13 mouse cellular contexts compared by ENCODE assay signal in the genomic region with DNA sequence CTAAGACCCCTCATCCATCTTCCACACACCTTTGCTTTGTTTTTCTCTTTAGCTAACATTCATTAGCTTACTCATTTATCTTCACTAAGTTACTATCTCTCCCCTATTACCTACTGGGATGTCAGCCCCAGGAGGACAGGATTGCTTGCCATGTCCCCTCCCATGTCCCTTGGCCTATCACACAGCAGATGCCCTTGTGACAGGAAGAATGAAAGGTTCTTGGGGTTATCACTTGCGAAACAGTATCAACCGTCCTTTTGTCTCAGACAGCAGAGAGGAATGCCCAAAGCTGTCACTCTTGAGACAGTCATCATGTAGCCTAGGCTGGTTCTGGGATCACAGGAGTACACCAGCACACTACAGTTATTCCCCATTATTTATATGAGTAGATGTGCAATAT. TPM values are rescaled to one million over a fixed set of nuclear protein-coding genes. Genes with fewer than 3 reads are reported as not detected.
A peak's percentile ranks its signal among the peaks of the same experiment; 100 is the strongest.
DNase-seq lines count a peak whose midpoint lies in the region; ATAC-seq and TF ChIP-seq lines count a peak whose summit lies in the region.
"Had no signal": no experiment of that assay in that cellular context is flagged by ENCODE, and none has a peak within 500 bp of the region (broad histone marks: within the 10 kb centered on the region; RNA-seq: fewer than 3 reads in every experiment).

No protein-coding gene starts in this region.

- TF ChIP-seq CTCF in layer of hippocampus, adult 2 months (conservative IDR thresholded peaks at IDR 0.05): no peak
- TF ChIP-seq CTCF in intestine, postnatal 0 days (IDR thresholded peaks at IDR 0.05; ENCODE audit: low read depth): no peak

- no peak overlapping the region for H3K4me2 ChIP-seq in embryonic facial prominence, embryonic 15.5 days (replicated peaks)
- H3K4me2 ChIP-seq in limb, embryonic 12.5 days: no peak overlapping the region
- H3K4me2 ChIP-seq in intestine, postnatal 0 days (replicated peaks; ENCODE audit: low read depth): no peak overlapping the region

- H3K4me1 ChIP-seq in embryonic facial prominence, embryonic 15.5 days: peaks cover 64% of the 10 kb centered on the region
- peaks cover 63% of the 10 kb centered on the region for H3K4me1 ChIP-seq in limb, embryonic 12.5 days (replicated peaks)
- peaks cover 9% of the 10 kb centered on the region; the same call in 1 of the 2 replicates for H3K4me1 ChIP-seq in intestine, postnatal 0 days (replicated peaks; ENCODE audit: control insufficient read depth, insufficient read depth, low read length)

- DNase-seq in layer of hippocampus, adult 2 months (ENCODE audit: low spot score in 2 of 2): no peak
- no peak for DNase-seq in layer of hippocampus, adult 9-10 months (ENCODE audit: low spot score)
- no peak for DNase-seq in embryo, embryonic 10 days (ENCODE audit: low spot score)
- DNase-seq in adrenal gland, adult (ENCODE audit: inconsistent age in 2 of 2, low spot score in 1 of 2): no peak
- DNase-seq: cerebellum, adult 2 months; kidney, postnatal 4 days; lung, postnatal 14 days; right cerebral cortex, postnatal 14 days; thymus, adult 2 months had no signal

- H3K4me3 ChIP-seq in layer of hippocampus, adult 2 months: no peak overlapping the region
- no peak overlapping the region for H3K4me3 ChIP-seq in embryonic facial prominence, embryonic 15.5 days (replicated peaks)
- no peak overlapping the region for H3K4me3 ChIP-seq in limb, embryonic 12.5 days (replicated peaks)
- H3K4me3 ChIP-seq in intestine, postnatal 0 days (ENCODE audit: low read depth, low read length): no peak overlapping the region

- H3K27me3 ChIP-seq in embryonic facial prominence, embryonic 15.5 days: no peaks in the 10 kb centered on the region
- no peaks in the 10 kb centered on the region for H3K27me3 ChIP-seq in limb, embryonic 12.5 days
- H3K27me3 ChIP-seq in intestine, postnatal 0 days (replicated peaks; ENCODE audit: control insufficient read depth, insufficient read depth, low read length): no peaks in the 10 kb centered on the region

- peak overlapping the region; percentile 15; the same call in 1 of the 2 replicates for H3K27ac ChIP-seq in layer of hippocampus, adult 2 months
- peak overlapping the region; percentile 58 for H3K27ac ChIP-seq in embryonic facial prominence, embryonic 15.5 days (replicated peaks)
- peak overlapping the region; percentile 72 for H3K27ac ChIP-seq in limb, embryonic 12.5 days
- H3K27ac ChIP-seq in intestine, postnatal 0 days (ENCODE audit: low read depth, low read length): no peak overlapping the region

- no peaks in the 10 kb centered on the region for H3K36me3 ChIP-seq in embryonic facial prominence, embryonic 15.5 days
- no peaks in the 10 kb centered on the region for H3K36me3 ChIP-seq in limb, embryonic 12.5 days
- H3K36me3 ChIP-seq in intestine, postnatal 0 days (ENCODE audit: control insufficient read depth, insufficient read depth): no peaks in the 10 kb centered on the region

- ATAC-seq in embryonic facial prominence, embryonic 15.5 days (ENCODE audit: insufficient number of reproducible peaks, low FRiP score, low TSS enrichment, low read depth): no peak
- no peak for ATAC-seq in limb, embryonic 12.5 days (ENCODE audit: insufficient number of reproducible peaks, insufficient read depth, low FRiP score, low TSS enrichment, low read depth)
- ATAC-seq in megakaryocyte progenitor cell, adult 5-6 weeks (replicated peaks; ENCODE audit: poor library complexity): peak; percentile 77
- ATAC-seq in intestine, postnatal 0 days: no peak

- WGBS in embryonic facial prominence, embryonic 15.5 days: 61% methylated on average over 2 of the region's 2 CpGs
- WGBS in limb, embryonic 12.5 days: 54% methylated on average over 2 of the region's 2 CpGs
- whole genome bisulfite sequencing in intestine, postnatal 0 days: 50% methylated on average over 2 of the region's 2 CpGs

- no peaks in the 10 kb centered on the region for H3K9me3 ChIP-seq in embryonic facial prominence, embryonic 15.5 days (replicated peaks)
- H3K9me3 ChIP-seq in limb, embryonic 12.5 days: no peaks in the 10 kb centered on the region
- H3K9me3 ChIP-seq in intestine, postnatal 0 days (ENCODE audit: control insufficient read depth): no peaks in the 10 kb centered on the region

- no peak overlapping the region for H3K9ac ChIP-seq in embryonic facial prominence, embryonic 15.5 days
- no peak overlapping the region for H3K9ac ChIP-seq in limb, embryonic 12.5 days (replicated peaks)
- H3K9ac ChIP-seq in intestine, postnatal 0 days (ENCODE audit: low read depth, low read length): no peak overlapping the region

RNA-seq across cellular contexts. Expression of a gene that starts 35.1 kb away (rescaled TPM):
- total RNA-seq in layer of hippocampus, adult 2 months (2021): 10 to 100 TPM; 78.3 to 80.5 TPM
- polyA plus RNA-seq in embryonic facial prominence, embryonic 15.5 days (2015; fragmentation: Nextera tagmentation; extraction: Ambion mirVana): 24.6 and 35.3 TPM in 2 replicates
- polyA plus RNA-seq in limb, embryonic 12.5 days (2016; fragmentation: Nextera tagmentation; extraction: Ambion mirVana): 18.5 and 49.7 TPM in 2 replicates
- total RNA-seq in megakaryocyte progenitor cell, adult 5-6 weeks (2015): 45.4 and 50.2 TPM in 2 replicates
- 33.6 and 33.9 TPM in 2 replicates for total RNA-seq in megakaryocyte progenitor cell, adult 5-6 weeks (2017)
- polyA plus RNA-seq in intestine, postnatal 0 days (2015; fragmentation: Nextera tagmentation; extraction: Ambion mirVana): 13.8 and 14.4 TPM in 2 replicates
